Mouse (Mus musculus) ovary, postnatal 36 days (tissue): Measurements from ENCODE around the gene Fkbp11.
"Not testable (repeated sequence)": the region's sequence is repeated elsewhere in the genome, so short reads cannot be mapped to it uniquely, and the experiment has no call there.

Experiments used
- DNase-seq: peaks from one replicate; pipeline ENCODE4 v3.0.0; 2022; ENCODE audit warnings: low spot score, mixed read lengths

Gene Fkbp11

GRCm38 (mm10) chr15:98727443-98728321 is at the start of gene Fkbp11:
TSS of gene Fkbp11 (minus strand) at chr15:98728198.
- peak; percentile 67 for DNase-seq

GRCm38 (mm10) chr15:98777762-98778161 is 49.8 kb upstream of the Fkbp11 start, which contains the start of gene Wnt10b:
TSS of gene Wnt10b (minus strand) at chr15:98778150.
- DNase-seq, result no peak

GRCm38 (mm10) chr15:98777005-98777616 is 49.1 kb upstream of the Fkbp11 start:
- no peak for DNase-seq

GRCm38 (mm10) chr15:98776280-98777004 is 48.4 kb upstream of the Fkbp11 start:
- DNase-seq, result no peak

- no peak for DNase-seq
Observed at GRCm38 (mm10) chr15:98775533-98775932, 47.5 kb upstream of the Fkbp11 start.

- no peak for DNase-seq
Observed at GRCm38 (mm10) chr15:98774096-98774495, 46.1 kb upstream of the Fkbp11 start.

- no peak for DNase-seq
Observed at GRCm38 (mm10) chr15:98772511-98773211, 44.7 kb upstream of the Fkbp11 start.

GRCm38 (mm10) chr15:98771813-98772425 is 43.9 kb upstream of the Fkbp11 start:
- DNase-seq, result no peak

- no peak for DNase-seq
Observed at GRCm38 (mm10) chr15:98768259-98768658, 40.3 kb upstream of the Fkbp11 start.

GRCm38 (mm10) chr15:98765929-98766328 is 37.9 kb upstream of the Fkbp11 start:
- no peak for DNase-seq

GRCm38 (mm10) chr15:98762670-98763529 is 34.9 kb upstream of the Fkbp11 start, which contains the start of gene Arf3:
TSS of gene Arf3 (minus strand) at chr15:98763214.
- peak; percentile 97 for DNase-seq

- peak; percentile 81 for DNase-seq
Observed at GRCm38 (mm10) chr15:98762201-98762621, 34.2 kb upstream of the Fkbp11 start.

- DNase-seq, result no peak
Observed at GRCm38 (mm10) chr15:98754125-98754524, 26.1 kb upstream of the Fkbp11 start.

GRCm38 (mm10) chr15:98753021-98753423 is 25.0 kb upstream of the Fkbp11 start:
- DNase-seq, result no peak

GRCm38 (mm10) chr15:98749093-98749492 is 21.1 kb upstream of the Fkbp11 start:
- DNase-seq, result no peak

- DNase-seq, result no peak
Observed at GRCm38 (mm10) chr15:98747296-98747695, 19.3 kb upstream of the Fkbp11 start.

GRCm38 (mm10) chr15:98746344-98746965 is 18.5 kb upstream of the Fkbp11 start:
- DNase-seq, result no peak

- DNase-seq, result not testable (repeated sequence)
Observed at GRCm38 (mm10) chr15:98743863-98744262, 15.9 kb upstream of the Fkbp11 start.

- no peak for DNase-seq
Observed at GRCm38 (mm10) chr15:98742766-98743428, 14.9 kb upstream of the Fkbp11 start.
